Mouse (Mus musculus) limb, embryonic 13.5 days (tissue): ENCODE data around the gene Plekho1. TPM values are rescaled to one million over a fixed set of nuclear protein-coding genes. Genes with fewer than 3 reads are reported as not detected.

Experiments
- polyA plus RNA-seq: library from polyadenylated mRNA; unstranded; fragments of >200 nt; fragmentation: Nextera tagmentation; extraction: Ambion mirVana; gene quantifications from 2 replicates; pipeline ENCODE4 v1.2.1, GENCODE M21; 2015

Plekho1 gene
- polyA plus RNA-seq, 1 experiment from 2014 or later, result 60.0 TPM

Other genes with a start within 250 kb of the Plekho1 start
- 47.6 and 47.8 TPM in 2 replicates for gene Tars2, start 235.8 kb downstream of the Plekho1 start, polyA plus RNA-seq
- 22.3 and 24.5 TPM in 2 replicates for gene Rprd2, start 177.1 kb downstream of the Plekho1 start, polyA plus RNA-seq
- gene Prpf3, start 140.1 kb downstream of the Plekho1 start, polyA plus RNA-seq, result 52.3 and 62.3 TPM in 2 replicates
- gene Mrps21, start 124.5 kb downstream of the Plekho1 start, polyA plus RNA-seq, result 311 and 318 TPM in 2 replicates
- gene Ciart, start 113.8 kb downstream of the Plekho1 start, polyA plus RNA-seq, result 9.7 and 10.2 TPM in 2 replicates
- gene BC028528, start 104.0 kb downstream of the Plekho1 start, polyA plus RNA-seq, result 14.5 and 16.1 TPM in 2 replicates
- gene Aph1a, start 102.0 kb downstream of the Plekho1 start, polyA plus RNA-seq, result 30.2 and 30.9 TPM in 2 replicates
- 36.8 and 37.0 TPM in 2 replicates for gene Car14, start 91.3 kb downstream of the Plekho1 start, polyA plus RNA-seq
- 231 and 249 TPM in 2 replicates for gene Anp32e, start 66.8 kb downstream of the Plekho1 start, polyA plus RNA-seq
- 39.4 and 39.5 TPM in 2 replicates for gene Vps45, start 62.5 kb upstream of the Plekho1 start, polyA plus RNA-seq
- gene Otud7b, start 108.5 kb upstream of the Plekho1 start, polyA plus RNA-seq, result 28.8 and 30.3 TPM in 2 replicates
- gene Mtmr11, start 166.0 kb upstream of the Plekho1 start, polyA plus RNA-seq, result 34.9 and 39.6 TPM in 2 replicates
- 179 and 186 TPM in 2 replicates for gene Sf3b4, start 176.3 kb upstream of the Plekho1 start, polyA plus RNA-seq
- gene Sv2a, start 185.2 kb upstream of the Plekho1 start, polyA plus RNA-seq, result 4.6 and 7.8 TPM in 2 replicates
- 51.1 and 55.2 TPM in 2 replicates for gene Bola1, start 223.7 kb upstream of the Plekho1 start, polyA plus RNA-seq
- 1.3 TPM in 1 of 2 replicates, not detected in the other for gene Hist2h2ab, start 223.9 kb upstream of the Plekho1 start, polyA plus RNA-seq
- 11.1 and 12.0 TPM in 2 replicates for gene Hist2h2ac, start 224.9 kb upstream of the Plekho1 start, polyA plus RNA-seq
- 6.7 and 7.2 TPM in 2 replicates for gene Hist2h2be, start 225.1 kb upstream of the Plekho1 start, polyA plus RNA-seq
- 8.8 and 10.5 TPM in 2 replicates for gene Hist2h3c2, start 243.1 kb upstream of the Plekho1 start, polyA plus RNA-seq
- gene Hist2h2aa2, start 244.3 kb upstream of the Plekho1 start, polyA plus RNA-seq, result 46.2 and 48.0 TPM in 2 replicates
- gene Hist2h2aa1, start 249.5 kb upstream of the Plekho1 start, polyA plus RNA-seq, result 19.0 and 30.4 TPM in 2 replicates